Mouse (Mus musculus): Measurements from ENCODE around the gene Slc25a25. TPM values are rescaled to one million over a fixed set of nuclear protein-coding genes. Genes with fewer than 3 reads are reported as not detected.
A peak's percentile ranks its signal among the peaks of the same experiment; 100 is the strongest.
"Not testable (repeated sequence)": the region's sequence is repeated elsewhere in the genome, so short reads cannot be mapped to it uniquely, and the experiment has no call there.

Gene Slc25a25
- polyA plus RNA-seq, 1 experiment from 2014 or later, result 11.9 TPM

- no peak overlapping the region for H3K9ac ChIP-seq
- no peak for ATAC-seq
- no peaks in the 10 kb centered on the region for H3K36me3 ChIP-seq
- no peak overlapping the region for H3K4me3 ChIP-seq
- H3K4me2 ChIP-seq, result no peak overlapping the region
- no peak overlapping the region for H3K27ac ChIP-seq
- no peaks in the 10 kb centered on the region for H3K27me3 ChIP-seq (replicated peaks)
- 91% methylated on average over 4 of the region's 4 CpGs for WGBS (ENCODE audit: insufficient replicate concordance)
- no peaks in the 10 kb centered on the region for H3K9me3 ChIP-seq (replicated peaks)
- peaks cover 17% of the 10 kb centered on the region for H3K4me1 ChIP-seq
Measured at GRCm38 (mm10) chr2:32485751-32486150, 34.5 kb upstream of the Slc25a25 start.

- H3K36me3 ChIP-seq, result no peaks in the 10 kb centered on the region
- H3K4me2 ChIP-seq, result no peak overlapping the region
- H3K27ac ChIP-seq, result no peak overlapping the region
- no peaks in the 10 kb centered on the region for H3K9me3 ChIP-seq (replicated peaks)
- H3K4me1 ChIP-seq, result peaks cover 17% of the 10 kb centered on the region
- H3K9ac ChIP-seq, result no peak overlapping the region
- WGBS (ENCODE audit: insufficient replicate concordance), result 71% methylated on average over 6 of the region's 6 CpGs
- no peaks in the 10 kb centered on the region for H3K27me3 ChIP-seq (replicated peaks)
- H3K4me3 ChIP-seq, result no peak overlapping the region
- no peak for ATAC-seq
Measured at GRCm38 (mm10) chr2:32484933-32485332, 33.7 kb upstream of the Slc25a25 start.

GRCm38 (mm10) chr2:32483179-32483875, 32.1 kb upstream of the Slc25a25 start:
- no peak overlapping the region for H3K27ac ChIP-seq
- no peaks in the 10 kb centered on the region for H3K36me3 ChIP-seq
- no peaks in the 10 kb centered on the region for H3K27me3 ChIP-seq (replicated peaks)
- H3K9ac ChIP-seq, result no peak overlapping the region
- no peak for ATAC-seq
- no peak overlapping the region for H3K4me3 ChIP-seq
- 68% methylated on average over 9 of the region's 9 CpGs for WGBS (ENCODE audit: insufficient replicate concordance)
- no peaks in the 10 kb centered on the region for H3K9me3 ChIP-seq (replicated peaks)
- H3K4me1 ChIP-seq, result peaks cover 17% of the 10 kb centered on the region
- no peak overlapping the region for H3K4me2 ChIP-seq

GRCm38 (mm10) chr2:32482351-32482750, 31.1 kb upstream of the Slc25a25 start:
- H3K36me3 ChIP-seq, result no peaks in the 10 kb centered on the region
- H3K27ac ChIP-seq, result no peak overlapping the region
- H3K4me2 ChIP-seq, result no peak overlapping the region
- 83% methylated on average over 8 of the region's 8 CpGs for WGBS (ENCODE audit: insufficient replicate concordance)
- no peak overlapping the region for H3K4me3 ChIP-seq
- H3K4me1 ChIP-seq, result peaks cover 17% of the 10 kb centered on the region
- H3K27me3 ChIP-seq (replicated peaks), result no peaks in the 10 kb centered on the region
- no peak overlapping the region for H3K9ac ChIP-seq
- H3K9me3 ChIP-seq (replicated peaks), result no peaks in the 10 kb centered on the region
- no peak for ATAC-seq

- H3K9me3 ChIP-seq (replicated peaks); H3K36me3 ChIP-seq; H3K4me3 ChIP-seq; H3K27me3 ChIP-seq (replicated peaks); ATAC-seq; H3K4me2 ChIP-seq; H3K9ac ChIP-seq; H3K4me1 ChIP-seq; H3K27ac ChIP-seq: not testable (repeated sequence)
- 91% methylated on average over 4 of the region's 9 CpGs for WGBS (ENCODE audit: insufficient replicate concordance)
Measured at GRCm38 (mm10) chr2:32475361-32475760, 24.1 kb upstream of the Slc25a25 start.

- Histone ChIP-seq H3K4me1 (no peaks in the 10 kb centered on the region), H3K9me3 (replicated peaks) (no peaks in the 10 kb centered on the region), H3K27me3 (replicated peaks) (no peaks in the 10 kb centered on the region), H3K27ac (no peak overlapping the region), H3K4me2 (no peak overlapping the region), H3K9ac (no peak overlapping the region), H3K4me3 (no peak overlapping the region), H3K36me3 (no peaks in the 10 kb centered on the region)
- ATAC-seq, result no peak
- WGBS (ENCODE audit: insufficient replicate concordance), result 76% methylated on average over 6 of the region's 6 CpGs
Measured at GRCm38 (mm10) chr2:32471681-32472061, 20.4 kb upstream of the Slc25a25 start.

DNA sequence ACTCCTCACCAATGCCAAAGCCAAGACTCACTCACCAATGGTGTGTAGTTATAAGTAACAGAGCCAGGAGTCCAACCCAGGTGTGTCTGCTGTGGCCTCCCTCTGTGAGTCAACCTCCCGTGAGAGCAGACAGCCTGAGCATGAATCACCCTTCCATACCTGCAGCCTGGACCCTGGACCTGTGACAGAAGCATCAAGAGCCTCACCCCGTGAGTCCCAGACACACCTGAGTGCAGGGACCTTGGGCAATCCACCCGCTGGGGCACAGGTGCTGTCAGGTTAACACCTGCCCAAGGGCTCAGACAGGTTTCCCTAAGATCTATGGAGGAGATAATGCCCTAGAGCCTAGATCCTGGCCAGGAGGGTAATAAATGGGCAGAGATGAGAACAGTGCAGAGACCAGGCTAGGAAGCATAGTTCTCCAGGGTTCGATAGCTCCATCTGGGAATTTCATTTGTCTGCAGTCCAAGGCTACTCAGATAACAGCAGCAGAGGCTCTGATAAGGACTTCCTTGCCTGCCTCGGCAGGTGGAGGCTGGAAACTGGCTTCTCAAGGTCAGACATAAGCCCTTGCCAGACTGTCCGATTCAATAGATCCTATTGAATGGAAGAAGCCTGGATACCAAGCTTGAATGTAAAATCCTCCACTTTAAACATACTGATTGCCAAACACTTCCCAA, 19.9 kb upstream of the Slc25a25 start:
- Histone ChIP-seq H3K27ac (no peak overlapping the region), H3K27me3 (replicated peaks) (no peaks in the 10 kb centered on the region), H3K4me3 (no peak overlapping the region), H3K36me3 (no peaks in the 10 kb centered on the region), H3K4me1 (no peaks in the 10 kb centered on the region), H3K9me3 (replicated peaks) (no peaks in the 10 kb centered on the region), H3K4me2 (no peak overlapping the region), H3K9ac (no peak overlapping the region)
- no peak for ATAC-seq
- 54% methylated on average over 6 of the region's 6 CpGs for WGBS (ENCODE audit: insufficient replicate concordance)

DNA sequence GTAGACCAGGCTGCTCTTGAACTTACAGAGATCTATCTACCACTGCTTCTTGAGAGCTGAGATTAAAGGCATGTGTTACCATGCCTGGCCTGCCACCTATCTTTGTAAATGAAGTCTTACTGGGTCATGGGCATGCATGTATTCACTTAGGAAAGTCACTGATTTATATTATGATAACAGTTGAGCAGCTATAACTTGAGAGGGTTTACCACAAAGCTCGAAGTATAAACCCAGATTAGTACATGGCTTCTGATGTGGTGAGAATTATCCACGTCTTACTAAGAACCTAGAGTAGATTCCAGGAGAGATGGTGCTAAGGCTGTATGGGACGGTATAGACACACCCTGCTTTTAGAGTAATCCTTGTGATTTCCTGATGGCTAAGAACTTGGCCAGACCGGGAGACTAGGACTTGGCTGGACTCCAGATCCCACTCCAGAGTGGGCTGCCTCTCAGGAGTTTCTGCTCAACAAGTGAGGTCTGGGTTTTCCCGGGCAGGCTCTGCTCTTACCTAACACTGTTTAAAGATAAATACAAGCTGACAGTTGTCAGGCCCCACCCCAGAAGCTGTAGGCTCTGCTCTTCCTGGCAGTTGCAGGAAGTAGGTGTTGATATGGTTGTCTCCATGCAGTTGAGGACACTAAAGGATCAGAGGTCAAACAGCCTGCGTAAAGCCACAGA, 13.1 kb upstream of the Slc25a25 start:
- H3K36me3 ChIP-seq, result no peaks in the 10 kb centered on the region
- WGBS (ENCODE audit: insufficient replicate concordance), result 24% methylated on average over 6 of the region's 6 CpGs
- H3K9me3 ChIP-seq (replicated peaks), result no peaks in the 10 kb centered on the region
- no peak overlapping the region for H3K4me3 ChIP-seq
- no peak overlapping the region for H3K4me2 ChIP-seq
- peak; percentile 65 for ATAC-seq
- H3K9ac ChIP-seq, result 0 out of 2 replicates have a peak overlapping the region, but pooled peaks have one; percentile 22
- H3K27ac ChIP-seq, result peak overlapping the region; percentile 21
- H3K4me1 ChIP-seq, result peaks cover 19% of the 10 kb centered on the region
- no peaks in the 10 kb centered on the region for H3K27me3 ChIP-seq (replicated peaks)

- Histone ChIP-seq H3K9me3 (replicated peaks) (no peaks in the 10 kb centered on the region), H3K36me3 (no peaks in the 10 kb centered on the region), H3K9ac (no peak overlapping the region), H3K4me2 (no peak overlapping the region), H3K27me3 (replicated peaks) (no peaks in the 10 kb centered on the region), H3K4me1 (peaks cover 19% of the 10 kb centered on the region), H3K4me3 (no peak overlapping the region), H3K27ac (no peak overlapping the region)
- ATAC-seq, result no peak
- WGBS (ENCODE audit: insufficient replicate concordance), result 69% methylated on average over 2 of the region's 2 CpGs
Measured at GRCm38 (mm10) chr2:32463773-32464172, 12.5 kb upstream of the Slc25a25 start.

DNA sequence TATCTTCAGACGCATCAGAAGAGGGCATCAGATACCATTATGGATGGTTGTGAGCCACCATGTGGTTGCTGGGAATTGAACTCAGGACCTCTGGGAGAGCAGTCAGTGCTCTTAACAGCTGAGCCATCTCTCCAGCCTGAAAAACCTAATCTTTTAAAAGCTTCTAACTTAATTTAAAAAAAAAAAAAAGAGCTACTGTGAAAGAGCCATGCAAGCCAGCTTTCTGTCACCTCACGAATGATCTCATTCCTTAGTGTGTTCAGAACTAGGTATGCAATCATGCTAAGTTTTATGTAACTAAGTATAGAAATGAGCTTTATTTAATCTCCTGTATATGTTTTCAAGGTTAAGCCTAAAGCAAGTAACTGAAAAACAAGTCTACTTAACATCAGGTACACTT, 8.4 kb upstream of the Slc25a25 start:
- Histone ChIP-seq H3K9ac (no peak overlapping the region), H3K9me3 (replicated peaks) (no peaks in the 10 kb centered on the region), H3K4me1 (peaks cover 11% of the 10 kb centered on the region), H3K4me3 (no peak overlapping the region), H3K27me3 (replicated peaks) (no peaks in the 10 kb centered on the region), H3K27ac (no peak overlapping the region), H3K4me2 (no peak overlapping the region), H3K36me3 (peaks cover 16% of the 10 kb centered on the region)
- ATAC-seq, result no peak
- 83% methylated on average over 2 of the region's 2 CpGs for WGBS (ENCODE audit: insufficient replicate concordance)

DNA sequence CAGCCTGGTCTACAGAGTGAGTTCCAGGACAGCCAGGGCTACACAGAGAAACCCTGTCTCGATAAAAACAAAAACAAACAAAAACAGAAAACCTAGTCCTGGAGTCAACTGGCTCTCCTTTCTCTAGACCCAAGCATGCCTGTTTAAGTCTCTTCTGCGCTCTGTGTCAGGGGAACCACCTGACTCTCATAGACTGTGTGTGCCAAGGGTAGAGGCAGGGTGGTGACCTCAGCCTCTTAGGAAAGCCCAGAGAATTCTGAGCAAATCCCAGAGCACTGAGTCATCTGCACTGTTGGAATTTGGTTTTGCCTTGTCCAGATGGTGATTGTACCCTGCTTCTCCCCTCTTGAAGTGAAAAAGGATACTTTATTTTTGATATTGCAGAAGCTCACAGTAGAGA, 7.1 kb upstream of the Slc25a25 start:
- Histone ChIP-seq H3K27ac (no peak overlapping the region), H3K27me3 (replicated peaks) (no peaks in the 10 kb centered on the region), H3K4me1 (peaks cover 13% of the 10 kb centered on the region), H3K36me3 (peaks cover 18% of the 10 kb centered on the region), H3K9me3 (replicated peaks) (no peaks in the 10 kb centered on the region), H3K4me3 (no peak overlapping the region), H3K9ac (no peak overlapping the region), H3K4me2 (no peak overlapping the region)
- ATAC-seq, result no peak
- WGBS (ENCODE audit: insufficient replicate concordance), result 66% methylated on average over 2 of the region's 2 CpGs

- no peak for ATAC-seq
- no peak overlapping the region for H3K4me3 ChIP-seq
- peaks cover 33% of the 10 kb centered on the region for H3K4me1 ChIP-seq
- H3K9ac ChIP-seq, result no peak overlapping the region
- no peak overlapping the region for H3K27ac ChIP-seq
- H3K27me3 ChIP-seq (replicated peaks), result no peaks in the 10 kb centered on the region
- WGBS (ENCODE audit: insufficient replicate concordance), result 82% methylated on average over 8 of the region's 8 CpGs
- H3K9me3 ChIP-seq (replicated peaks), result no peaks in the 10 kb centered on the region
- no peak overlapping the region for H3K4me2 ChIP-seq
- H3K36me3 ChIP-seq, result peaks cover 18% of the 10 kb centered on the region
Measured at GRCm38 (mm10) chr2:32455101-32455500, 3.9 kb upstream of the Slc25a25 start.

All from liver, embryonic 12.5 days (tissue).